Mouse (Mus musculus): ENCODE results near the gene Slc16a10. TPM values are rescaled to one million over a fixed set of nuclear protein-coding genes. Genes with fewer than 3 reads are reported as not detected.

The Slc16a10 gene
- polyA plus RNA-seq, 1 experiment from 2014 or later = 7.3 TPM

- no peak overlapping the region for H3K4me2 ChIP-seq (replicated peaks; ENCODE audit: low read depth, low read length)
- no peak overlapping the region for H3K9ac ChIP-seq (replicated peaks; ENCODE audit: low read depth)
- H3K36me3 ChIP-seq (ENCODE audit: insufficient read depth, low read length) = no peaks in the 10 kb centered on the region
- TF ChIP-seq EP300 (IDR thresholded peaks at IDR 0.05) (no peak), CTCF (IDR thresholded peaks at IDR 0.05) (no peak)
- no peaks in the 10 kb centered on the region for H3K9me3 ChIP-seq (ENCODE audit: low read length)
- no peaks in the 10 kb centered on the region for H3K27me3 ChIP-seq (replicated peaks; ENCODE audit: insufficient read depth, low read length)
- ATAC-seq (no peak), DNase-seq (ENCODE audit: low spot score) (no peak)
- H3K4me1 ChIP-seq (ENCODE audit: insufficient read depth, low read depth, low read length) = no peaks in the 10 kb centered on the region
- no peak overlapping the region for H3K27ac ChIP-seq (ENCODE audit: low read length)
- H3K4me3 ChIP-seq (ENCODE audit: low read depth, low read length) = no peak overlapping the region
- 27% methylated on average over 5 of the region's 5 CpGs for WGBS
Measured at GRCm38 (mm10) chr10:40063291-40063890, 78.7 kb downstream of the Slc16a10 start.

- Histone ChIP-seq H3K9me3 (ENCODE audit: low read length) (no peaks in the 10 kb centered on the region), H3K27me3 (replicated peaks; ENCODE audit: insufficient read depth, low read length) (no peaks in the 10 kb centered on the region), H3K27ac (ENCODE audit: low read length) (no peak overlapping the region), H3K4me3 (ENCODE audit: low read depth, low read length) (no peak overlapping the region), H3K4me1 (ENCODE audit: insufficient read depth, low read depth, low read length) (no peaks in the 10 kb centered on the region), H3K4me2 (replicated peaks; ENCODE audit: low read depth, low read length) (no peak overlapping the region), H3K9ac (replicated peaks; ENCODE audit: low read depth) (no peak overlapping the region), H3K36me3 (ENCODE audit: insufficient read depth, low read length) (no peaks in the 10 kb centered on the region)
- no peak for DNase-seq (ENCODE audit: low spot score)
- no peak for ATAC-seq
- TF ChIP-seq CTCF (IDR thresholded peaks at IDR 0.05) = no peak
- TF ChIP-seq EP300 (IDR thresholded peaks at IDR 0.05) = no peak
- WGBS = 48% methylated on average over 6 of the region's 6 CpGs
Measured at GRCm38 (mm10) chr10:40062812-40063211, 79.2 kb downstream of the Slc16a10 start.

- ATAC-seq = no peak
- no peaks in the 10 kb centered on the region for H3K36me3 ChIP-seq (ENCODE audit: insufficient read depth, low read length)
- H3K4me3 ChIP-seq (ENCODE audit: low read depth, low read length) = no peak overlapping the region
- H3K9me3 ChIP-seq (ENCODE audit: low read length) = no peaks in the 10 kb centered on the region
- TF ChIP-seq EP300 (IDR thresholded peaks at IDR 0.05) (no peak), CTCF (IDR thresholded peaks at IDR 0.05) (no peak)
- no peak overlapping the region for H3K9ac ChIP-seq (replicated peaks; ENCODE audit: low read depth)
- no peaks in the 10 kb centered on the region for H3K4me1 ChIP-seq (ENCODE audit: insufficient read depth, low read depth, low read length)
- WGBS = 73% methylated on average over 5 of the region's 5 CpGs
- no peak overlapping the region for H3K4me2 ChIP-seq (replicated peaks; ENCODE audit: low read depth, low read length)
- H3K27ac ChIP-seq (ENCODE audit: low read length) = no peak overlapping the region
- DNase-seq (ENCODE audit: low spot score) = no peak
- H3K27me3 ChIP-seq (replicated peaks; ENCODE audit: insufficient read depth, low read length) = no peaks in the 10 kb centered on the region
Measured at GRCm38 (mm10) chr10:40061926-40062325, 80.1 kb downstream of the Slc16a10 start.

GRCm38 (mm10) chr10:40058786-40059120 is 83.3 kb downstream of the Slc16a10 start:
- H3K9me3 ChIP-seq (ENCODE audit: low read length) = no peaks in the 10 kb centered on the region
- no peaks in the 10 kb centered on the region for H3K27me3 ChIP-seq (replicated peaks; ENCODE audit: insufficient read depth, low read length)
- WGBS = 78% methylated on average over 3 of the region's 3 CpGs

GRCm38 (mm10) chr10:40058062-40058785 is 83.8 kb downstream of the Slc16a10 start:
- no peak overlapping the region for H3K9ac ChIP-seq (replicated peaks; ENCODE audit: low read depth)
- 54% methylated on average over 6 of the region's 6 CpGs for WGBS

More at GRCm38 (mm10) chr10:40058786-40059120, 83.3 kb downstream of the Slc16a10 start:
- Histone ChIP-seq H3K27ac (ENCODE audit: low read length) (no peak overlapping the region), H3K36me3 (ENCODE audit: insufficient read depth, low read length) (no peaks in the 10 kb centered on the region), H3K9ac (replicated peaks; ENCODE audit: low read depth) (no peak overlapping the region), H3K4me2 (replicated peaks; ENCODE audit: low read depth, low read length) (no peak overlapping the region), H3K4me3 (ENCODE audit: low read depth, low read length) (no peak overlapping the region), H3K4me1 (ENCODE audit: insufficient read depth, low read depth, low read length) (no peaks in the 10 kb centered on the region)
- no peak for DNase-seq (ENCODE audit: low spot score)
- no peak for TF ChIP-seq CTCF (IDR thresholded peaks at IDR 0.05)
- no peak for TF ChIP-seq EP300 (IDR thresholded peaks at IDR 0.05)
- no peak for ATAC-seq

GRCm38 (mm10) chr10:40057615-40058014 is 84.4 kb downstream of the Slc16a10 start:
- WGBS = 56% methylated on average over 2 of the region's 2 CpGs

More at GRCm38 (mm10) chr10:40058062-40058785, 83.8 kb downstream of the Slc16a10 start:
- no peak overlapping the region for H3K4me2 ChIP-seq (replicated peaks; ENCODE audit: low read depth, low read length)
- H3K27me3 ChIP-seq (replicated peaks; ENCODE audit: insufficient read depth, low read length) = no peaks in the 10 kb centered on the region
- peak; percentile 35 for DNase-seq (ENCODE audit: low spot score)
- no peaks in the 10 kb centered on the region for H3K9me3 ChIP-seq (ENCODE audit: low read length)
- no peak for TF ChIP-seq CTCF (IDR thresholded peaks at IDR 0.05)
- TF ChIP-seq EP300 (IDR thresholded peaks at IDR 0.05) = no peak
- no peak overlapping the region for H3K4me3 ChIP-seq (ENCODE audit: low read depth, low read length)
- H3K36me3 ChIP-seq (ENCODE audit: insufficient read depth, low read length) = no peaks in the 10 kb centered on the region
- ATAC-seq = no peak
- H3K4me1 ChIP-seq (ENCODE audit: insufficient read depth, low read depth, low read length) = no peaks in the 10 kb centered on the region
- H3K27ac ChIP-seq (ENCODE audit: low read length) = no peak overlapping the region

More at GRCm38 (mm10) chr10:40057615-40058014, 84.4 kb downstream of the Slc16a10 start:
- Histone ChIP-seq H3K36me3 (ENCODE audit: insufficient read depth, low read length) (no peaks in the 10 kb centered on the region), H3K27me3 (replicated peaks; ENCODE audit: insufficient read depth, low read length) (no peaks in the 10 kb centered on the region), H3K4me3 (ENCODE audit: low read depth, low read length) (no peak overlapping the region), H3K4me1 (ENCODE audit: insufficient read depth, low read depth, low read length) (no peaks in the 10 kb centered on the region), H3K9ac (replicated peaks; ENCODE audit: low read depth) (no peak overlapping the region), H3K4me2 (replicated peaks; ENCODE audit: low read depth, low read length) (no peak overlapping the region), H3K27ac (ENCODE audit: low read length) (no peak overlapping the region), H3K9me3 (ENCODE audit: low read length) (no peaks in the 10 kb centered on the region)
- DNase-seq (ENCODE audit: low spot score) = no peak
- no peak for ATAC-seq
- TF ChIP-seq EP300 (IDR thresholded peaks at IDR 0.05) (no peak), CTCF (IDR thresholded peaks at IDR 0.05) (no peak)
